Mouse (Mus musculus): ENCODE measurements at regions not wholly inside any gene's neighbourhood (a gene's known extent, or its start where the extent isn't known, plus 50 kb on each side); places are given as distances from the start of the nearest gene placed in this dataset.

GRCm38 (mm10) chr13:69182478-69182877 is 183.1 kb upstream of the Adcy2 start:
- no peak for DNase-seq (ENCODE audit: low spot score in 2 of 2)

- DNase-seq (ENCODE audit: low spot score in 2 of 2): no peak
Measured at GRCm38 (mm10) chr13:69190661-69191060, 191.3 kb upstream of the Adcy2 start.

- DNase-seq (ENCODE audit: low spot score in 2 of 2): no peak
Measured at GRCm38 (mm10) chr13:69196464-69196871, 197.1 kb upstream of the Adcy2 start.

GRCm38 (mm10) chr13:69207741-69208568 is 208.6 kb upstream of the Adcy2 start:
- no peak for DNase-seq (ENCODE audit: low spot score in 2 of 2)

- DNase-seq (ENCODE audit: low spot score in 2 of 2): no peak
Measured at GRCm38 (mm10) chr13:69208569-69208881, 209.2 kb upstream of the Adcy2 start.

GRCm38 (mm10) chr13:69216579-69216978 is 217.2 kb upstream of the Adcy2 start:
- DNase-seq (ENCODE audit: low spot score in 2 of 2): no peak

- DNase-seq (ENCODE audit: low spot score in 2 of 2): no peak
Measured at GRCm38 (mm10) chr13:69220425-69220824, 221.1 kb upstream of the Adcy2 start.

- no peak for DNase-seq (ENCODE audit: low spot score in 2 of 2)
Measured at GRCm38 (mm10) chr13:69226538-69226937, 227.2 kb upstream of the Adcy2 start.

GRCm38 (mm10) chr13:69230361-69230943 is 231.1 kb upstream of the Adcy2 start:
- no peak for DNase-seq (ENCODE audit: low spot score in 2 of 2)

- DNase-seq (ENCODE audit: low spot score in 2 of 2): no peak
Measured at GRCm38 (mm10) chr13:69236386-69236785, 237.0 kb upstream of the Adcy2 start.

- DNase-seq (ENCODE audit: low spot score in 2 of 2): no peak
Measured at GRCm38 (mm10) chr13:69237918-69238317, 238.6 kb upstream of the Adcy2 start.

GRCm38 (mm10) chr13:69239261-69239915 is 240.0 kb upstream of the Adcy2 start:
- DNase-seq (ENCODE audit: low spot score in 2 of 2): no peak

- no peak for DNase-seq (ENCODE audit: low spot score in 2 of 2)
Measured at GRCm38 (mm10) chr13:69242544-69243296, 243.4 kb upstream of the Adcy2 start.

GRCm38 (mm10) chr13:69250334-69251129 is 251.2 kb upstream of the Adcy2 start:
- no peak for DNase-seq (ENCODE audit: low spot score in 2 of 2)

- no peak for DNase-seq (ENCODE audit: low spot score in 2 of 2)
Measured at GRCm38 (mm10) chr13:69251130-69251561, 251.8 kb upstream of the Adcy2 start.

GRCm38 (mm10) chr13:69252335-69252734 is 253.0 kb upstream of the Adcy2 start:
- no peak for DNase-seq (ENCODE audit: low spot score in 2 of 2)

GRCm38 (mm10) chr13:69260485-69260884 is 261.1 kb upstream of the Adcy2 start:
- DNase-seq (ENCODE audit: low spot score in 2 of 2): no peak

GRCm38 (mm10) chr13:69260972-69261371 is 261.6 kb upstream of the Adcy2 start:
- DNase-seq (ENCODE audit: low spot score in 2 of 2): no peak

- no peak for DNase-seq (ENCODE audit: low spot score in 2 of 2)
Measured at GRCm38 (mm10) chr13:69263722-69264121, 264.4 kb upstream of the Adcy2 start.

- DNase-seq (ENCODE audit: low spot score in 2 of 2): no peak
Measured at GRCm38 (mm10) chr13:69266071-69266470, 266.7 kb upstream of the Adcy2 start.

- DNase-seq (ENCODE audit: low spot score in 2 of 2): no peak
Measured at GRCm38 (mm10) chr13:69272506-69272905, 261.0 kb upstream of the Nsun2 start.
